Mouse (Mus musculus): ENCODE data around the gene Pdgfa. TPM values are rescaled to one million over a fixed set of nuclear protein-coding genes. Genes with fewer than 3 reads are reported as not detected.

Gene Pdgfa
- polyA plus RNA-seq, 1 experiment from 2014 or later: 34.5 TPM

GRCm38 (mm10) chr5:138997936-138998580, 888 bp upstream of the Pdgfa start:
- Histone ChIP-seq H3K9me3 (replicated peaks; ENCODE audit: control insufficient read depth, low read length) (no peaks in the 10 kb centered on the region), H3K4me1 (ENCODE audit: control insufficient read depth, insufficient read depth, low read length) (peaks cover 14% of the 10 kb centered on the region), H3K4me3 (ENCODE audit: low read depth, low read length) (no peak overlapping the region; the same call in 1 of the 2 replicates), H3K27ac (replicated peaks; ENCODE audit: low read depth, low read length) (no peak overlapping the region), H3K9ac (replicated peaks; ENCODE audit: low read length) (no peak overlapping the region), H3K36me3 (replicated peaks; ENCODE audit: control insufficient read depth, insufficient read depth, low read depth, low read length) (no peaks in the 10 kb centered on the region), H3K4me2 (ENCODE audit: low read depth, low read length) (peak overlapping the region; percentile 34), H3K27me3 (ENCODE audit: control insufficient read depth, insufficient read depth, low read length) (peaks cover 54% of the 10 kb centered on the region)
- DNase-seq (ENCODE audit: low spot score): peak; percentile 59
- under 1% methylated on average over 30 of the region's 30 CpGs for WGBS
- ATAC-seq (replicated peaks; ENCODE audit: insufficient number of reproducible peaks, low FRiP score, low TSS enrichment, low read depth): no peak

GRCm38 (mm10) chr5:138996322-138997073, 672 bp downstream of the Pdgfa start:
- ATAC-seq (replicated peaks; ENCODE audit: insufficient number of reproducible peaks, low FRiP score, low TSS enrichment, low read depth) (0 out of 2 replicates have a peak, but pooled peaks have one; percentile 2), DNase-seq (ENCODE audit: low spot score) (peak; percentile 45)
- peaks cover 64% of the 10 kb centered on the region for H3K27me3 ChIP-seq (ENCODE audit: control insufficient read depth, insufficient read depth, low read length)
- no peaks in the 10 kb centered on the region for H3K36me3 ChIP-seq (replicated peaks; ENCODE audit: control insufficient read depth, insufficient read depth, low read depth, low read length)
- H3K9ac ChIP-seq (replicated peaks; ENCODE audit: low read length): no peak overlapping the region; the same call in 1 of the 2 replicates
- no peak overlapping the region for H3K27ac ChIP-seq (replicated peaks; ENCODE audit: low read depth, low read length)
- peak overlapping the region; percentile 93 for H3K4me2 ChIP-seq (ENCODE audit: low read depth, low read length)
- H3K9me3 ChIP-seq (replicated peaks; ENCODE audit: control insufficient read depth, low read length): no peaks in the 10 kb centered on the region
- WGBS: 2% methylated on average over 24 of the region's 24 CpGs
- peaks cover 14% of the 10 kb centered on the region for H3K4me1 ChIP-seq (ENCODE audit: control insufficient read depth, insufficient read depth, low read length)
- peak overlapping the region; percentile 61 for H3K4me3 ChIP-seq (ENCODE audit: low read depth, low read length)

GRCm38 (mm10) chr5:138995721-138996311, 1.4 kb downstream of the Pdgfa start:
- Histone ChIP-seq H3K27me3 (ENCODE audit: control insufficient read depth, insufficient read depth, low read length) (peaks cover 67% of the 10 kb centered on the region), H3K9ac (replicated peaks; ENCODE audit: low read length) (peak overlapping the region; percentile 72), H3K9me3 (replicated peaks; ENCODE audit: control insufficient read depth, low read length) (no peaks in the 10 kb centered on the region), H3K36me3 (replicated peaks; ENCODE audit: control insufficient read depth, insufficient read depth, low read depth, low read length) (no peaks in the 10 kb centered on the region), H3K4me3 (ENCODE audit: low read depth, low read length) (peak overlapping the region; percentile 61), H3K4me2 (ENCODE audit: low read depth, low read length) (peak overlapping the region; percentile 93), H3K4me1 (ENCODE audit: control insufficient read depth, insufficient read depth, low read length) (peaks cover 14% of the 10 kb centered on the region), H3K27ac (replicated peaks; ENCODE audit: low read depth, low read length) (peak overlapping the region; percentile 68; the same call in 1 of the 2 replicates)
- ATAC-seq (replicated peaks; ENCODE audit: insufficient number of reproducible peaks, low FRiP score, low TSS enrichment, low read depth) (peak; percentile 36), DNase-seq (ENCODE audit: low spot score) (peak; percentile 76)
- WGBS: under 1% methylated on average over 43 of the region's 52 CpGs

DNA sequence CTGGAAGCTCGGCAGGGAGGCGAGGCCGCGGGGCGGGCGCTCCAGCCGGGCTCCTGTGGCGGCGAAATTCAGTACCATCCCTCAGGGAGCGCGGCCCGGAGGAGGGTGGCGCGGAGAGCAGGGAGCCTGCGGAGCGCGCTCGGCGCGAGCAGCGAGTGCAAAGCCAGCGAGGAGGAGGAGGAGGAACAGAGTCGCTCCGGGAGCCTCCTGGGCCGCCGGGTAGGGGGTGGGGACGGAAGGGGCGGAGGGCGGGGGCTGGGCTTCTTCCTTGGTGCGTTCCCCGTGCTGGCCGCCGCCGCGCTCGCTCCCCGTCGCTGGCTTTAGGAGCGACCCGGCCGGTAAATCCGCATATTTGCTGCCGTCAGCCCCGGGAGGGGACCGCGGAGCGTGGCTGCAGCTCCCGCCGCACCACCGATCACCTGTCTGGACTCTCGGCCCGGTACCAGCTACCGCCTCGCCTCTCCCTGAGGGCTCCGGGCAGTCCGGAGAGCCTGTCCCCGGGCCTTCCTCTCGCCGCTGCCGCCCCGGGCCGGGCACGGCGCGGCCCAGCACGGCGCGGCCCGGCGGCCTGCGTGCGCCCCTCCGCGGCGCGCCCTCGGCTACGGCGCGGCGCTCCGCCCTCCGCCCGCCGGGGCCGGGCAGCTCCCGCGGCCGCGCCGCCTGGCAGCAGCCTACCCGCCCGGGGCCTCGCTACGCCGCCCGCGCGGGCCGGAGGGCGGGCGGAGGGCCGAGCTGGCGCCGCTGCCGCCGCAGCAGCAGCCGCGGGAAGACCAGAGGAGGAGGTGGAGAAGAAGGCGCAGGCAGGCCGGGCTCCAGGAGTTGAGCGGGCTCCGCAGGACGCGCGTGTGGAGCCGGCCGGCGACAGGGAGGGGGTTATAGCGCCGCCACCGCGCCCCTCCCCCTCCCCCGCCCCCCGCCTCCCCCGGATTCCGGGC, 2.1 kb downstream of the Pdgfa start:
- ATAC-seq (replicated peaks; ENCODE audit: insufficient number of reproducible peaks, low FRiP score, low TSS enrichment, low read depth) (0 out of 2 replicates have a peak, but pooled peaks have one; percentile 1), DNase-seq (ENCODE audit: low spot score) (peak; percentile 69)
- Histone ChIP-seq H3K4me1 (ENCODE audit: control insufficient read depth, insufficient read depth, low read length) (peaks cover 14% of the 10 kb centered on the region), H3K9ac (replicated peaks; ENCODE audit: low read length) (peak overlapping the region; percentile 72), H3K4me2 (ENCODE audit: low read depth, low read length) (peak overlapping the region; percentile 93), H3K27ac (replicated peaks; ENCODE audit: low read depth, low read length) (peak overlapping the region; percentile 68), H3K27me3 (ENCODE audit: control insufficient read depth, insufficient read depth, low read length) (peaks cover 67% of the 10 kb centered on the region), H3K4me3 (ENCODE audit: low read depth, low read length) (peak overlapping the region; percentile 61), H3K36me3 (replicated peaks; ENCODE audit: control insufficient read depth, insufficient read depth, low read depth, low read length) (no peaks in the 10 kb centered on the region), H3K9me3 (replicated peaks; ENCODE audit: control insufficient read depth, low read length) (no peaks in the 10 kb centered on the region)
- WGBS: under 1% methylated on average over 91 of the region's 127 CpGs

GRCm38 (mm10) chr5:138994108-138994785, 2.9 kb downstream of the Pdgfa start:
- DNase-seq (ENCODE audit: low spot score) (peak; percentile 23), ATAC-seq (replicated peaks; ENCODE audit: insufficient number of reproducible peaks, low FRiP score, low TSS enrichment, low read depth) (peak; percentile 0; the same call in 1 of the 2 replicates)
- peaks cover 66% of the 10 kb centered on the region for H3K27me3 ChIP-seq (ENCODE audit: control insufficient read depth, insufficient read depth, low read length)

GRCm38 (mm10) chr5:138993371-138994107, 3.6 kb downstream of the Pdgfa start:
- Histone ChIP-seq H3K4me2 (ENCODE audit: low read depth, low read length) (peak overlapping the region; percentile 93), H3K36me3 (replicated peaks; ENCODE audit: control insufficient read depth, insufficient read depth, low read depth, low read length) (no peaks in the 10 kb centered on the region), H3K4me1 (ENCODE audit: control insufficient read depth, insufficient read depth, low read length) (peaks cover 14% of the 10 kb centered on the region), H3K4me3 (ENCODE audit: low read depth, low read length) (peak overlapping the region; percentile 61), H3K9me3 (replicated peaks; ENCODE audit: control insufficient read depth, low read length) (no peaks in the 10 kb centered on the region), H3K27me3 (ENCODE audit: control insufficient read depth, insufficient read depth, low read length) (peaks cover 59% of the 10 kb centered on the region), H3K9ac (replicated peaks; ENCODE audit: low read length) (peak overlapping the region; percentile 72), H3K27ac (replicated peaks; ENCODE audit: low read depth, low read length) (0 out of 2 replicates have a peak overlapping the region, but pooled peaks have one; percentile 2)
- ATAC-seq (replicated peaks; ENCODE audit: insufficient number of reproducible peaks, low FRiP score, low TSS enrichment, low read depth) (no peak), DNase-seq (ENCODE audit: low spot score) (peak; percentile 45)
- under 1% methylated on average over 37 of the region's 40 CpGs for WGBS

More at GRCm38 (mm10) chr5:138994108-138994785, 2.9 kb downstream of the Pdgfa start:
- Histone ChIP-seq H3K4me1 (ENCODE audit: control insufficient read depth, insufficient read depth, low read length) (peaks cover 14% of the 10 kb centered on the region), H3K9me3 (replicated peaks; ENCODE audit: control insufficient read depth, low read length) (no peaks in the 10 kb centered on the region), H3K9ac (replicated peaks; ENCODE audit: low read length) (peak overlapping the region; percentile 72), H3K27ac (replicated peaks; ENCODE audit: low read depth, low read length) (peak overlapping the region; percentile 68), H3K36me3 (replicated peaks; ENCODE audit: control insufficient read depth, insufficient read depth, low read depth, low read length) (no peaks in the 10 kb centered on the region), H3K4me3 (ENCODE audit: low read depth, low read length) (peak overlapping the region; percentile 61), H3K4me2 (ENCODE audit: low read depth, low read length) (peak overlapping the region; percentile 93)
- WGBS: under 1% methylated on average over 48 of the region's 48 CpGs
